Mouse (Mus musculus): Measurements from ENCODE around the gene Ttll5.

The Ttll5 gene

DNA sequence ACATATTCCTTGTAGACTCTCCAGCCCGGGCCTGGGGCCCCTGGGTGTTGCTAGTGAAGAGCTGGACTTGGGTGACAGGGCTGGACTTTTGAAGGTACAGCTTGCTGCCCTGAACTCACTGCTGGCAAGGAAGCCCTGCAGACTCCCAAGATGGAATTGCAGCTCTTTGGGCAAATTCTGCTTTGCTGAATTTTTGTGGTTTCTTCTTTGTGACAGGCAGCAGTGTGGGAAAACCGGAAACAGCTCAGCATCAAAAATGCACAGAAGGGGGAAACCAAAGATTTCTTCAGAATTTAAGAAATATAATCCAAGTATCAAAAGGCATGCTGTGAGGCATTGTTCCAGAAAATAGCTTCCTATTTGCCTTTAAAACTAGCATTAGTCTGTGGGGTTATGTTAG lies 189.7 kb downstream of the Ttll5 start:
- no peak for DNase-seq (ENCODE audit: low spot score)

DNA sequence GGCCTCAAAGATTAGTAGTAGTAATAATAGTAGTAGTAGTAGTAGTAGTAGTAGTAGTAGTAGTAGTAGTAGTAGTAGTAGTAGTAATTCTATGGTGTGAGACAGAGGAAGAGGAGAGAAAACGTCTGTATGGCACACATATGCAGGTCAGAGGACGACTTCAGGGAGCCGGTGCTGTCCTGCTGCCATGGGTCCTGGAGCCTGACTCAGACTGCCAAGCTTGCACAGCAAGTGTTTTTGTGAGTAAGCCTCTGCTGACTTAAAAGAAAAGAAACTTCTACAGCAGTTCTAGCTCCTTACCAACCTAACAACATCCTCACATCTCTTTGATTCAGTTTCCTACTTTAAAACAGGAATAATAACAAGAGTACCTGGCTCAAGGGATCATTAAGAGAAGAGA lies 190.2 kb downstream of the Ttll5 start:
- DNase-seq (ENCODE audit: low spot score): no peak

DNA sequence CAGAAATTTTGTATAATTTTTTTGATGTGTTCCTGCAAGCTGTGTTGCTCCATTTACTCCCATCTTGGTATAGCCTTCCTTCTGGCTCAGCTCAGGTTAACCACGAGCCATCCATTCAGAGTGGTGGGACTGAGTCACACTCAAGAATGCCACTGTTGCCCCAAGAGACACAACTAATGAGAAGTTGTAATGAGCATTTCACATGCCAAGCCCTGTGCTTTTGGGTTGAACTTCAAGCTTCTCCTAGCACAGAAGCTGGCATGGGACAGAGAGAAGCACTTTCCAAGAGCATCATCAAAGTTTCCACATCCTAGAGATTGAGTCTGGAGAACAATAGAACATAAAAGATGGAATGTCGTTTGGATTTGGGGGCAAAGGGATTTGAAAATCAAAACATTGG lies 190.7 kb downstream of the Ttll5 start:
- no peak for DNase-seq (ENCODE audit: low spot score)

DNA sequence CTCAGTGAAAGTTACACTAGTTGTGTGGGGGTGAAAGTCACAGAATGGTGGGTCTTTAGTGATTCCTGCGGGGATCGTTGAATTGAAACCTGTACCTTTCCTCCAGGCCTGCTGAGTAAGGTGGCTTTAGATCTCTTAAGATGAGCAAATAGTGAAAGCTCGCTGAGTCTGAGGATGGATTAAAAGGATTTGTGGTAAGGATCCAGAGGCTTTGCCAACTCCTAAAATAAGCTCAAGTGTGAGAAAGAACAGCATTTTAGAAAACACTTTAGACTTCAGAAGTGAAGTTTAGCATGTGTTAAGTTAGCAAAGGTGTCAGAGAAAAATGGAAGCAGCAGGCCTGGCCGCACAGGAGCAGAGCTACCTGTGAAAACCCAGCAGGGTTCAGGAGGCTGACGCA lies 192.9 kb downstream of the Ttll5 start:
- no peak for DNase-seq (ENCODE audit: low spot score)

DNA sequence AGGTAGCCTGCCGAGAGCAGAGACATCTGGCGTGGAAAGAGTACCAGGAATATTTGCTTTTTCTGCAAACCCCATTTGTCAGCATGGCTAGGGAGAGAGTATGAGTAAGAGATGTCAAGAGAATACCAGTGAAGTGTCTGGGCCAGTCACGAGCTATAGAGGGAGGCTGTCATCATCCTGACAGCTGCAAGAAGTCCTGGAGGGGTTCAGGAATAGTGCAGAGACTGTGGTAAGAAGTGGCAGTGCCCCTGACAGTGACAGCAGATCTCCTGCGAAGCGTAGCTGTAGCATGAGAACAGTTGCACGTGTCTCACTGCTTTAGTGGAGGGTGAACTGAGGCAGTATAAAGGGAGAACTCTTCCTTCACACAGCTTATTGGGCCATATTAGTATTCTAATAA lies 197.1 kb downstream of the Ttll5 start:
- no peak for DNase-seq (ENCODE audit: low spot score)

DNA sequence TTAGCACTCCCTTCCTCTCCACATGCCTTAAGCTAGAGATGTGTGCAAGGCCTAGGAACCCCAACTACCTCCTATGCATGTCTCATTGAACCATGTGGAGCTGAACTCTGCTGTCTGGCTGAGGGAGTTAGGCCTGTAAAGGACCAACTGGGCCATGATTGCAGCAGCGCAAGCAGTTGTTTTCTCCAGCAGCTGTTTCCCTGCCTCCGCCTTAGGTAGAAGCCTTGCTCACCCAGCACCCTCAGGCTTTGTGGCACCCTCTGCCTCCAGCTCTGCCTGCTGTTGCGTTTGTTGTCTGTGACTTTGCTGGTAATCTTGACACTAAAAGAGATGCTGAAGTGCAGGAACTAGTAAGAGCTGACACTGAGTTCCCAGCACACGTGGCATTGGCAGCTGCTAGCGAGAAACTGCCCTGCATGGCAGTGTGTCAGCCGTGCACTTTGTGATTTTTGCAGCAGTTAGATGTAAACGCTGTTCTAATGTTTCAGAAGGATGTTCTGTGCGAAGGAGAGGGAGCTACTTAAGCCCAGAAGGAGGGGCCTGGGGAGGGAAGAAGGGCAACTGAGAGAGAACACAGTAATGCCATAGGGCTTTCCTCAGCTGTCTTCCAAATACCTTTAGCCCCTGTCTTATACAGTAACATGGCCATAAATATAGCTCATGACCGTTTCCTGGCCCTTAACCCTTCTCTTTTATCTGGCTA lies 198.0 kb downstream of the Ttll5 start:
- no peak for DNase-seq (ENCODE audit: low spot score)

DNA sequence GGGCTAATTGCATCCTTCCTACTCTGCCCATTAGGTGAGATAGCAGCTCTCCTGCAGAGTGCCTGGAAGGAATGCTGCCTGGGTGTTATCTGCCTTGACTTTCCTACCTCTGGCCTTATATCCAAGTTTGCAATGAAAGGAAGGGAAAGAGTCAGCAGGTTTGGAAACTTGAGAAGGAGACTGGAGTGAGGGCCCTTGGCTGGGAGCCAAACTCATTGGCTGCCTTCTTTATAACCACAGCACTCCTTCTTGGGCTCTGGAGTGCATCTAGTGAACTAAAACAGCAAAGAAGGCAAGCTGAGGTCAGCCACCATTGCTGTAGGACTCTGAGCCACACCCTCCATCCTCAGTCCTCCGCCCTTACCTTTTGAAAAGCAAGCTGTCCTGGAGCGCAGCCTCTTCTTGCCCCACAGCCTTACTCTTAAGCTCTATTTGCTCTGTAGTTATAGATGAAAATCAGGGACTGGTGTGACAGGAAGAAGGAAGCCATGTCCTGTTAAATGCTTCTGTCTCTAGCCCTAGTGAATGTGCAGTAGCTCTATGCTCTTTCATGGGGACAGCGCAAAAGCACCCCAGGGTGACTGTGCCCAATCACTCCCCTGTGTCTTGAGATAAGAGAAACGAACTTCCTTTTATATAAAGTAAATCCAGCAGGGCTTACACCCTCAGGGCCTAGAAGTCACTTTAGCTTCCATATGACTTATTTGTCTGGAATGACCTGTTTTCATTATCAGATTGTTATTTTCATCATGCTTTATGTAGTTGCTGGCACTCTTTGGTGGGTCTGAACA lies 198.8 kb downstream of the Ttll5 start:
- peak; percentile 17 for DNase-seq (ENCODE audit: low spot score)

DNA sequence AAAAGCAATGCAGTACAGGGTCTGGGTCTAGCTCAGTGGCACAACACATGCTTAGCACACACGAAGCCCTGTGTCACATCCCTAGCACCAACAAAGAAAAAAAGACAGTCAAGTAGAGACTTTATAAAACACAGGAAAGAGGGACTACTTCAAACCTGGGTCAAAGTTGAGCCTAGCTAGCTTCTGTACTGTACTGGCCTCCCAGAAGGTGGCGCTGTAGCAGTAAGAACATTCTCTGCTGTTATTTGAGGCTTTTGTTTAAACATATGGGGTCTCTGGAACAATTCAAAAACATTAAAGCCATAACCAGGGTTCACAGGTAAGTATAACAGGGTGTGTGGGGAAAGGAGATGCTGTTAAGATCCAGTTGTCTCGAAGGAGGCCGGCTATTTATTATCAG lies 200.0 kb downstream of the Ttll5 start:
- no peak for DNase-seq (ENCODE audit: low spot score)

DNA sequence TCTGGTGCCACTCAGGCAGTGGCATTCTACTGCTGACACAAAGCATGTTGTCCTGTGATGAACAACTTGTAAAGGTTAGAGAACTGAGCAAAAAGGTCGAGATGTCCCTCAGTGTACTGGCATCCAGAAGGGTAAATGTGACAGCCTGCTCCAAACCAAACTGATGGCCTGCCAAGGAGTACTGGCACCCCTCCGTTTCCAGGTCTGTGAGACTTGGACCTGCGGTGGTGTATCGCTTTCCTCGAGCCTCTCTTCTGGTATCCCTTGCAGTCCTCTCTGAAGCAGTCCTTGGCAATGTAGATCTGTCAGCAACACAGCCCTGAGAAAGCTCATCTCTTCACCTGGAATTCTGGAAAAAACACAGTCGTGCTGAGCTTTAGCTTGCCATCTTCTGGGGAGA lies 201.0 kb downstream of the Ttll5 start:
- DNase-seq (ENCODE audit: low spot score): no peak

DNA sequence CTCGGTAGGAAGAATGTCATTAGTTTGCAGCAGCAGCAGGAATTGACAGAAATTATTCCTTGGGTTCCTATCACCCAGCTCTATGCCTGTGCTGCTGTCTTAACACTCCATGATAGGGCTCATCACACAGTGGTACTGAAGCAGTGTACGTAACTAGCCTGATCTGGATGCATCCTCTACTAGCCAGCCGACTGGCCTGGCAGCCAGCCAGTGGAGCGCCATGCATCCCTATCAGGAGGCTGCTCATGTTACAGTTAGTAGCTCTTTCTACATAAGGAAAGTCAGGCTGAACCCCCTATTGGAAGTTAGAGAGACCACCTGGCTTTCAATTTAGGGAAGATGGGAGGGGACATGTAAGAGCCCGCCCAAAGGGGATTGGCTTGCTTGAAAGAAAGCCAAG lies 202.5 kb downstream of the Ttll5 start:
- no peak for DNase-seq (ENCODE audit: low spot score)

DNA sequence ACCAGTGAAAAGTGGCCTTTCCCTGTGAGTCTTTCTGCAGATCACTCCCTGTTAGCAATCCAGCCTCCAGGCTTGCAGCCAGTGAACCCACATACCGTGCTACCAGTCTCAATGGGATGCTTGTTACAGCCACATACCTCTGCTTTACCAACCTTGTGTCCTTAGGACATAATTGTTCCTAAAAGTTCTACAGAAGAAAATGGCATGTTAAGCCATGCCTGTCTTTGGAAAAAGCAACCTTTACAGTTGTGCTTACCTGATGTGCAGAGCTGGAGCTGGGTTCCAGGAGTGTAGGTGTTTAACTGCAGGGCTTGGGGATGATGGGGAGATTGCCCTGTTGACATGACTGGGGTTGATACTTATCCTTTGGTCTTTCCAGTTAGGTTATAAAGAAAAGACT lies 203.3 kb downstream of the Ttll5 start:
- DNase-seq (ENCODE audit: low spot score): no peak

DNA sequence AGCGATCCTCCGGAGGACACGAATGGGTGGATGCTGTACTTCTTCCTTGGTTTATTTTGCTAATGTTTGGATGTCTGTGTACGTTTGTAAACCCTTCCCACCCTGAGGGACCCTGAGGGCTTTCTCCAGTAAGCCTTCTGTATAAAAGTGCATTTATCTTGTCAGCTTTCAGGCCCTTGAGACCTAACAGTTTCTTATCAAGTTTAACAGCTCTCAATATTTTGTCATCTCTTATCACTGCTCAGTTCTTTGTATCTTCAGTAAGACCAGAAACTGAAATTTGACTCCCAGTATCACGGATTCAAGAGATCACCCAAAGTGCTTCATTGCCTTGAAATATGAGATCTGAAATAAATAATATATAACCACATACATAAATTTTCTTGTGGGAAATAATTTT lies 206.5 kb downstream of the Ttll5 start:
- no peak for DNase-seq (ENCODE audit: low spot score)

DNA sequence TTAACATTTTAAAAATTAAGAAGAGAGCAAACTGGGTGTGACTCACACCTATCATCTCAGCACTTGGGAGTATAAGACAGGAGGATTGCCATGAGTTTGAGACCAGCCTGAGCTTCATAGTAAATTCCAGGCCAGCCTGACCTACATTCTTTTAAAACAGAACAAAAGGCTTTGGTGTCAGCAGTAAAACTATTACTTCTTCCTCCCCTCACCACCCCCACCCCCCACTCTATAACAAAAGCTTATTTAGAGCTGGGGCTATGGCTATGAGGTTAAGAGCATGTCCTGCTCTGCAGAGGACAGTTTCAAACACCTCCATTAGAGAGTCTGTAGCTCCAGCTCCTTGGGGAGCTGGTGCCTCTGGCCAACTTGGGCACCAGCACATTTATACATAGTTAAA lies 211.1 kb downstream of the Ttll5 start:
- DNase-seq (ENCODE audit: low spot score): no peak

DNA sequence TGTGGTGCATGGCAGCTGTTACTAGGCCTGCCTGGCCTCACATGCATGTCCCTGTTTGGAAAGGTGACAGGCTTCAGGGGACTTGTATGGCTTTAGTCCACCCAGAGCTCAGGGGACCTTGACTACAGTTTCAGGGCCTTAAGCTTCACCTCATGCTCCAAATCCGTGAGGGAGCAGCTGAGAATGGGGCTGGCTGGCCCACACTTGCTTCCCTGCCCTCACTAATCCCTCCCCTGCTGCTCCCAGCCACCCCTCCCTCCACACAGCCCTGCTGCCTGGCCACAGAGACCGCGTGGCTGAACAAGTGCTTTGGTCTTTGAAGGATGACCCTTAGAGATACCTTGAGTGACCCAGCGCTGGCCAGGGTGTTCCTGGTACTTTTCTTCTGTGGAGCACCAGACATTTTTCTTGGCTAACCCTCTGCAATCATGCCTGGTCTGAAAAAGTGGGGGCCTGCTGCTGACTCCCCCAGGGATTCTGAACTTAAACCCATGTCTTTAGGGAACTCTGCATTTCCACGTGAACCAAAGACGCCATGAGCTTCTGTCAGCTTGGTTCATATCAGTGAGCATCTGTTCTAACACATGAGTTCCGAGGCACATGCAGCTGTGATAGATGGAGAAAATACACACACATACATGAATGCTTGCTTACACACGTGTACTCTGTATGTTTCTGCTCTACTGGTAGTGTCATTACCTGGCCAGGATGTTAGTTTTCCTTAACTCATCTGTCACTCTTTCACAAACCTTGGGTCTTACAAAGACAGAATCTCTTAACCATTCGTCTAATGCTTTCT lies 212.1 kb downstream of the Ttll5 start:
- no peak for DNase-seq (ENCODE audit: low spot score)

DNA sequence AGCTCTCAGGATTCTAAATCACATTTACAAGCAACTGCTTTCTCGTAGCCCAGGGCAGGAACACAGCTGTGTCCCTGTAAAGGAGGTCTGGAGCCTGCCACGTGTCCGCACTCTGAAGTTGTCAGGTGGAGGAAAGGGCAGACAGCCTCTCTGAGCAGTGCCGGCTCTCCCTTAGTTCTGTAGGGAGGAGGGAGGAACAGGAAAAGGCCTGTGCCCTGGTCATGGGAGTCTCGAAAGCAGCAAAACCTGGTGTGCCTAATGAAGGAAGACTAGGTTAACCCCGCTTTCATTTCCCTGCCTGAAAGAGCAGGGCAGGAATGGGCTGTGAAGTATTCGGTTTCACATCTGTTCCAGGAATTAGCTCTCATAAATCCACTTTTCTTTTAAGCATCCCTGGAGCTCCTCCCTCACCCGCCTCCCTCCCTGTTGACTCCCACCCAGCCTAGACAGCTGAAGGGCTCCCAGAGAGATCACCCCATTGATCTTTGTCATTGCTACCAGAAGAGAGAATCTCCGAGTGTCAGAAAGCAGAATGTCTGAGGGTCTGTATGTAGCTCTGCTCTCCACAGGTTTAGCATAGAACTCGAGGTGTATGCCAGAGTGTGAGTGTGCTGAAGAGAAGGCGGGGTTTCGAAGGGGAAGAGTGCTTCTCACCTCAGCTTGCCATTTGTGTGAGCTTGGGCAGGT lies 212.9 kb downstream of the Ttll5 start:
- peak; percentile 9 for DNase-seq (ENCODE audit: low spot score)

DNA sequence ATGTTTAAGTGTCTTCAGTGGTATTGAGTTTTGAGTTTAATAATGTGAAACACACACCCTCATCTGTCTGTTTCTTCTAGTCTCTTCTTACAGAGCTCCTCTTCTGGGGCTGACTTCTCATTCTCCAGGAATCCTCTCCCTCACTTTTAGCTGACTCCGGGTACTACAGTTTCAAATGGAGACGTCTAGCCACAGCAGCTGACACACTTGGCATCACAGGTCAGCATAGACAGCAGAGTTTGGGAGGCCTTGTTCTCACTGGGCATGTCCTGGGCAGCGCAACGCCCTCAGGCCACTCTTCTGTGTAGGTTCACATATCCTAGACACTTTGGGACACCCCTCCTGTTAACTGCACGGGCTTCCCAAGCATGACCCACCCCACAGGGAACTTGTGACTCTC lies 214.6 kb downstream of the Ttll5 start:
- DNase-seq (ENCODE audit: low spot score): no peak

DNA sequence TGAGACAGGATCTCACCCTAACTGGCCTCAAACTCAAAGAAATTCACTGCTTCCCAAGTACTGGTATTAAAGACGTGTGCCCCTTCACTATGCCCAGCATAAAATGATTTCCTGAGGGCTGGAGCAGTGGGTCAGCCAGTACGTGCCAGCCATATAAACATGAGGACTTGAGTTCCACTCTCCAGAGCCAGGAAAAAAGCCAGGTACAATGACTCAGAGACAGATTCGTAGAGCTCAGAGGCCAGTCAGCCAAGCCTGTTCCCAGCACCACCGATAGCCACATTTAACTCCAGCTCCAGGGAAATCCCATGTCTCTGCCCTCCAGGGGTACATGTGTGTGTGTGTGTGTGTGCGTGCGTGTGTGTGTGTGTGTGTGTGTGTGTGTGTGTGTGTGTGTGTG lies 215.3 kb downstream of the Ttll5 start:
- no peak for DNase-seq (ENCODE audit: low spot score)

DNA sequence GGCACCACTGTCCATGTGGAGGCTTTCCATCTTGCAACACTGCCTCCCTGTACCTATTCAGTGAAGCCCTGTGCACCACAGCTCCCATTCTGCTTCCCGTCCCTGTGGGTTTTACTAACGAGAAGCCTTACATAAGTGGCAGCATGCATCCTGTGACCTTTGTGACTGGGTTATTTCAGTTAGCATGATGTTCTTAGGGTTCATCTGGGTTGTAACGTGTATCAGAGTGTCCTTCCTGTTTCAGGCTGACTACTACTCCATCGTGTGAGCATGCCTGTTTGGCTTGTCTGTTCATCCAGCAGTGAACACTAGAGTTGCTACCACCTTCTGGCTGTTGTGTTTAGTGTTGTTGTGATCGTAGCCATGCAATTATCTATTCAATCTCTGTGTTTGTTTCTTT lies 221.7 kb downstream of the Ttll5 start:
- DNase-seq (ENCODE audit: low spot score): no peak

DNA sequence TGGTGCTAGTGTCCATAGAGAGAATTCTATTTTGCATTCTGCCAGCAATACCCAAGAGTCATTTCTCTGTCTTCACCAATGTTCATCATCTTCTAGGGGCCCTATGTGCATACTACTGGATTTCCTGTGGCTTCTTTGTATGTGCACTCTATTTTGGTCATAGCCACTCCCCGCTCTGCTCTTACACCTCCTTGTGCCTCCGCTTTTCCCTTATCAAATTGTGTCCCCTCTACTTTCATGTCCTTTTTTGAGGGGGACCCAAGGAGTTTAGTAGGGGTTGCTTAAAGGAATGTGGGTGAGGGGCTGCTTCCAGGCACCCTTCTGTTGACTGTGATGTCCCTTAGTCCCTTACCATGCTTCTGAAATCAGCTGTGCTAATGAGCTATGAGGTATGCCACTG lies 222.3 kb downstream of the Ttll5 start:
- no peak for DNase-seq (ENCODE audit: low spot score)

DNA sequence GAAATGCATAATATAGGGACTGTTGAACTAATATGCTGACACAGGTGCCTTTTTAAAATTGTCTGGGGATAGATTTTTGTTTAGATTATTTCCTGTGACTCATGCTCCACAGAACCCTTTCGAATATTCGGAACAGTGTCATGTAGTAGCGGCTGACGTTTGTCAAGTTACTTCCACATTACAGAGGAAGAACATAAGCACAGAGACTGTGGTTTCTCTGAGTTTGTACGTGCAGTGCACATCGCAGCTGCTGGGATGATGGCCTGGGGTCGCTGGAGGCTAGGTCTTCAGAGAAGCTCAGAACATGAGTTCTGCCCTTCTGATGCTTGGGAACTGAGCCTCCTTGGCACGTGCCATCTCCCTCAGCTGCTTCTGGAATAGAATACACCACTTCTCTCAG lies 222.9 kb downstream of the Ttll5 start:
- DNase-seq (ENCODE audit: low spot score): no peak

DNA sequence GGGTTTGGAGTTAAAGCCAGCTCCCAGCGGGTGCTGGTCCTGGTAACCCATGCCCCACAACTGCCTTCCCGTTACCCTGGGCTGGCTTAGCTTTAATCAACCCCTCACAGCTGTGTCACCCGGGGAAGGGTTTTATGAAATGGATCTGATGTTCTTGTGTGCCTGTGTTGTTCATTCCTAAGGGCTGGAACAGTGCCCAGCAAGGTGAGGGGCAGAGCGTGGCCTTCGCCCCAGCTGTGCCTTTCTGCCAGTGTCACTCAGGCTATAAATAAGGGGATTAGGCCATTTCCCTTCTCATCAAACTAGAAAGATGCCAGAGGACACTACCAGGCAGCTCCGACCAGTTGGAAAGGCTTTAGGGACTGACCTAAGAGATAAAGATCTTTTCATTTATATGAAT lies 225.4 kb downstream of the Ttll5 start:
- no peak for DNase-seq (ENCODE audit: low spot score)

DNA sequence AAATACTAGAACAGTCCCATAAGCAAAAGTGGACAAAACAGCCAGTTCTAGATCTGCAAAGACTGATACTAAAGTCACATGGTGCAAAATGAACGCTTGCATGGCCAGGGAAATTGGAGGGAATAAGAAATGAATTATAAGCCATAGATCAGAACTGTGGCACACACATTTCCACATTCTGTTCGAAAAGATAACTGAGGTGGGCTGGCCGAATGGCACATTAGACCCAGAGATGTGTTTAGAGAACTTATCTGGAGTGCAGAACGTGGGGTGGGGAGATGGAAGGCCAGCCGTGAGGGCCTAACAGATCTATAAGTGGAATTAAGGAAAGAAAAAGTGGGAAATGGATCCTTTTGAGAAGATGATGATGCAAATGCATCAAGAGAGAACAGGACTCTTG lies 227.0 kb downstream of the Ttll5 start:
- DNase-seq (ENCODE audit: low spot score): no peak

DNA sequence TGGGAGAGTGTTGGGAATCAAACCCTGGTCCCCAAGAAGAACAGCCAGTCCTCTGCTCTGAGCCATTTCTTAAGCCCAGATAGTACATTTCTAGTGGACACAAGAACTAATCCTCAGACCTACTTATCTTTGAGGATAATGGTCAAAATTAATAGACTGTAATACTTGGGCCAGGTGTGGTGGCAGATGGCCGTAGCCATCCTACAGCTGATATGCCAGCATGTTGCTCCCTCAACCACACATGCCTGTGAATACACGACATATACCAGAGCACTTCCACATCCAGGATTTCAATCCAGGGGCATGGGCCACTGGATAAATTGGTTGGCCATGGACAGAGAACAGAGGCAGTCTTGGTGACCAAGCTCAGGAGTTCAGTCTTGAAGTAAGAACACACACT lies 230.8 kb downstream of the Ttll5 start:
- DNase-seq (ENCODE audit: low spot score): no peak

Measured in ovary, postnatal 10 days (tissue).